Mouse (Mus musculus): ENCODE data around the gene Olfr1359.

DNA sequence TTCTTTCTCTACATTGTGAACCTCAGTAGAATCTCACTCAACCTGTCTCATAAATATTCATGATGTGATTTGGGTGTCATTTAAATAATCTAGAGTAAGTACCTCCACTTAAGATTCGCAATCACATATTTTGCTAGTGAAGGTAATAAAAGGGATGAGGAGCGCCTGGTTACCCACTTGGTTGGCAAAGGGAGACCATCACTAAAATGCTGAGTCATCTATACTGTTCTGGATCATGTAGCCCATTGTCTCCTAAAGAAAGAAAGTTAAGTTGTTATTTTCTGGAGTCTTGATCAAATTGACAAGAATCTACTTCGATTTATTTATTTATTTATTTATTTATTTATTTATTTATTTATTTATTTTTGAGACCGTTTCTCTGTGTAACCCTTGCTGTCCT, 8.8 kb downstream of the Olfr1359 start:
- TF ChIP-seq CTCF (IDR thresholded peaks at IDR 0.05) (no peak), EP300 (IDR thresholded peaks at IDR 0.05) (no peak)

All from lung, postnatal 0 days (tissue).